ENCODE assay signal across 20 mouse cellular contexts in the genomic region with DNA sequence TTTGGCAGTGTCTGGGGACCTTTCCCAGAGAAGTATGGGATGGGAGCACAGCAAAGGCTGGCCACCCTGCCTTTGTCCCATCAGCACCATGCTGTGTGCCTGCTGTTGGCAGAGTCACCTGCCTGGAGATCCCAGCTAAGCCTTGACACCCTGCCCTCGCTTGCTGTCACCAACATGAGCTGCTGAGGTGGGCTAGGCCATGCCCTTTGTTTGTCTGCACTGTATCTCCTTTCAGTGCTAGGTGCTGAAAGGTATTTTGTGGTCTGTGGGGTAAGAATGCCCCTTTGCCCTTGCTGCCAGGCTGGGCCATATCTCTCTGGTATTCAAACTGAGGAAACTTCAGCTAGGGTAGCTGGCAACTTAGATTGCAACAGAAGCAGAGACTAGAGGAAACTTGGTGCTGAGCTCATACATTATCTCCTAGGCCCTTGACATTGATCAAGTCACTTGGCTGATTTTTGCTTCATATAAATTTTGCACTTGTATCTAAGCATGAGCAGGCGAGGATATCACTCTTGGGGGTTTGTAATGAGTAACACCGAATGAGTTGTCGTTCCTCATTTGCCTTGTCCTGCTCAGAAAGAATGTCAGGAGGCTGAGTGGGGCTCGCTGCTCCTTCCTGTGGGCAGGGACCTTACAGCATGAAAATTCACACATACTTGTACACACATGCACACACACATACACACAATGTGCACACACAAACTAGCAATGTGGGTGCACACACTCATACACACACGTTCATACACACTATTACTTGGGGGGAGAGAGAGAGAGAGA.
DNase-seq lines count a peak whose midpoint lies in the region; ATAC-seq lines count a peak whose summit lies in the region.
"Had no signal": no experiment of that assay in that cellular context is flagged by ENCODE, and none has a peak within 500 bp of the region (broad histone marks: within the 10 kb centered on the region; RNA-seq: fewer than 3 reads in every experiment).

No protein-coding gene starts in this region.

- no peak for ATAC-seq in hindbrain, embryonic 16.5 days
- peak; percentile 94 for ATAC-seq in heart, embryonic 16.5 days (replicated peaks; ENCODE audit: extremely low read depth, insufficient read depth, low FRiP score)
- ATAC-seq: activated CD4-positive, CD25-positive, alpha-beta regulatory T cell, adult 4 months; CD4-positive, CD25-positive, alpha-beta regulatory T cell, adult 4 months; liver, postnatal 0 days had no signal

- H3K9me3 ChIP-seq in hindbrain, embryonic 10.5 days = peaks cover 9% of the 10 kb centered on the region; the same call in 1 of the 2 replicates
- H3K9me3 ChIP-seq in hindbrain, embryonic 16.5 days (ENCODE audit: control insufficient read depth, low read length) = peaks cover 4% of the 10 kb centered on the region; the same call in 1 of the 2 replicates
- peaks cover 8% of the 10 kb centered on the region; the same call in 1 of the 2 replicates for H3K9me3 ChIP-seq in heart, embryonic 10.5 days
- H3K9me3 ChIP-seq in heart, embryonic 16.5 days (replicated peaks; ENCODE audit: control insufficient read depth, low read length) = peaks cover 7% of the 10 kb centered on the region
- H3K9me3 ChIP-seq: stomach, embryonic 15.5 days had no signal

- H3K4me2 ChIP-seq in hindbrain, embryonic 16.5 days (ENCODE audit: low read length) = no peak overlapping the region
- no peak overlapping the region for H3K4me2 ChIP-seq in heart, embryonic 16.5 days (ENCODE audit: low read depth, low read length)
- H3K4me2 ChIP-seq: stomach, embryonic 15.5 days had no signal

- H3K27ac ChIP-seq in hindbrain, embryonic 10.5 days = 0 out of 2 replicates have a peak overlapping the region, but pooled peaks have one; percentile 16
- H3K27ac ChIP-seq in hindbrain, embryonic 16.5 days (ENCODE audit: low read depth, low read length) = no peak overlapping the region
- peak overlapping the region; percentile 54; the same call in 1 of the 2 replicates for H3K27ac ChIP-seq in heart, embryonic 10.5 days
- H3K27ac ChIP-seq in heart, embryonic 16.5 days (ENCODE audit: low read length) = peak overlapping the region; percentile 94
- H3K27ac ChIP-seq: layer of hippocampus, adult 2 months; stomach, embryonic 15.5 days had no signal

- H3K9ac ChIP-seq in hindbrain, embryonic 16.5 days (ENCODE audit: low read depth, low read length) = no peak overlapping the region
- peak overlapping the region; percentile 15; the same call in 1 of the 2 replicates for H3K9ac ChIP-seq in heart, embryonic 16.5 days (ENCODE audit: low read length)
- H3K9ac ChIP-seq: liver, postnatal 0 days; stomach, embryonic 15.5 days had no signal

- no peaks in the 10 kb centered on the region for H3K27me3 ChIP-seq in hindbrain, embryonic 10.5 days (ENCODE audit: insufficient read depth, poor library complexity, severe bottlenecking)
- no peaks in the 10 kb centered on the region for H3K27me3 ChIP-seq in hindbrain, embryonic 16.5 days (replicated peaks; ENCODE audit: control insufficient read depth, insufficient read depth, low read length)
- H3K27me3 ChIP-seq in heart, embryonic 10.5 days (ENCODE audit: insufficient read depth, poor library complexity, severe bottlenecking) = no peaks in the 10 kb centered on the region
- H3K27me3 ChIP-seq in heart, embryonic 16.5 days (ENCODE audit: control insufficient read depth, insufficient read depth, low read length) = no peaks in the 10 kb centered on the region
- H3K27me3 ChIP-seq: stomach, embryonic 15.5 days had no signal

- H3K4me3 ChIP-seq in hindbrain, embryonic 10.5 days = no peak overlapping the region
- H3K4me3 ChIP-seq in hindbrain, embryonic 16.5 days (ENCODE audit: low read length) = no peak overlapping the region
- H3K4me3 ChIP-seq in heart, embryonic 10.5 days = no peak overlapping the region
- H3K4me3 ChIP-seq in heart, embryonic 16.5 days (ENCODE audit: low read length) = no peak overlapping the region
- H3K4me3 ChIP-seq: layer of hippocampus, adult 2 months; stomach, embryonic 15.5 days had no signal

- 0 out of 2 replicates have a peak, but pooled peaks cover 4% of the 10 kb centered on the region for H3K4me1 ChIP-seq in hindbrain, embryonic 10.5 days (replicated peaks)
- no peaks in the 10 kb centered on the region for H3K4me1 ChIP-seq in hindbrain, embryonic 16.5 days (ENCODE audit: control insufficient read depth, insufficient read depth, low read depth, low read length)
- peaks cover 30% of the 10 kb centered on the region for H3K4me1 ChIP-seq in heart, embryonic 10.5 days
- H3K4me1 ChIP-seq in heart, embryonic 16.5 days (ENCODE audit: control insufficient read depth, insufficient read depth, low read length) = peaks cover 28% of the 10 kb centered on the region
- H3K4me1 ChIP-seq: stomach, embryonic 15.5 days had no signal

- WGBS in hindbrain, embryonic 10.5 days = 79% methylated on average over 6 of the region's 6 CpGs
- 75% methylated on average over 6 of the region's 6 CpGs for WGBS in hindbrain, embryonic 16.5 days
- WGBS in heart, embryonic 10.5 days = 47% methylated on average over 6 of the region's 6 CpGs
- 35% methylated on average over 6 of the region's 6 CpGs for WGBS in heart, embryonic 16.5 days

- DNase-seq in hindbrain, embryonic 10.5 days (ENCODE audit: low spot score) = no peak
- DNase-seq in heart, embryonic 10.5 days (ENCODE audit: low spot score) = peak; percentile 77
- DNase-seq in yolk sac, embryonic 10.5 days (ENCODE audit: low spot score) = no peak
- no peak for DNase-seq in liver
- no peak for DNase-seq in embryo, embryonic 11 days
- DNase-seq: adrenal gland, postnatal 10 days; cerebellum, adult 9-10 months; gastrocnemius, postnatal 14 days; kidney, adult 2 months; kidney, postnatal 14 days; liver, postnatal 0 days; lung, postnatal 14 days; right cerebral cortex, postnatal 25 days; thymus, adult 2 months had no signal

- H3K36me3 ChIP-seq in hindbrain, embryonic 10.5 days = 0 out of 2 replicates have a peak, but pooled peaks cover 4% of the 10 kb centered on the region
- no peaks in the 10 kb centered on the region for H3K36me3 ChIP-seq in hindbrain, embryonic 16.5 days (ENCODE audit: control insufficient read depth, insufficient read depth, low read length)
- H3K36me3 ChIP-seq in heart, embryonic 10.5 days = peaks cover 4% of the 10 kb centered on the region; the same call in 1 of the 2 replicates
- H3K36me3 ChIP-seq in heart, embryonic 16.5 days (ENCODE audit: control insufficient read depth, insufficient read depth) = peaks cover 4% of the 10 kb centered on the region; the same call in 1 of the 2 replicates
- H3K36me3 ChIP-seq: stomach, embryonic 15.5 days had no signal
